Mouse (Mus musculus): ENCODE data around the gene Neurl3. TPM values are rescaled to one million over a fixed set of nuclear protein-coding genes. Genes with fewer than 3 reads are reported as not detected.

Neurl3 gene
- total RNA-seq, 2 experiments from 2014 or later = 3.2 to 6.1 TPM

GRCm38 (mm10) chr1:36299126-36299525 lies 24.6 kb upstream of the Neurl3 start:
- intact Hi-C loops (cut with DNase I) = no loop called here

DNA sequence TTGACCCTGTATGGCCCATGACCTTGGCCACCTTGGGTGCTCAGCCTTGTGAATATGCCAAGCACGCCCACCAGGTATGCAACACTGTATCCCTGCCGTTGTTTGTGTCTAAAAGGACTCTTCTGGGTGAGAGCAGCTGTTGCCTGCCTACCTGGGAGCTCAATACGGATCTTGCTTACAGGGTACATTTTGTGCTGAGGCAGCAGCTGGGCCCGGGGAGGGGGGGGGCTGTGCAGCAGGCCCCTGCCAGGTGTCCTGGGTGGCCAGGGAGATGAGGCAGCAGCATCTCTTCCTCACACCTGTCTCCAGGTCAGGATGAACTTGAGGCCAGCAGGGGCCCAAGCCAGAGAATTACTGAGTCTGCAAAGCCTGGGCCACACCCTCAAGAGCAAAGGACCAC lies 23.6 kb upstream of the Neurl3 start:
- DNase-seq = no peak
- intact Hi-C loops (cut with DNase I) = no loop called here

More at GRCm38 (mm10) chr1:36299126-36299525, 24.6 kb upstream of the Neurl3 start:
- DNase-seq = no peak

- DNase-seq = no peak
- intact Hi-C loops (cut with DNase I) = no loop called here
These were observed 22.1 kb upstream of the Neurl3 start for GRCm38 (mm10) chr1:36296466-36297149.

- DNase-seq = no peak
- intact Hi-C loops (cut with DNase I) = no loop called here
These were observed 19.9 kb upstream of the Neurl3 start for GRCm38 (mm10) chr1:36294402-36294801.

GRCm38 (mm10) chr1:36293470-36293869 lies 19.0 kb upstream of the Neurl3 start:
- intact Hi-C loops (cut with DNase I) = no loop called here

GRCm38 (mm10) chr1:36281849-36282248 lies 7.4 kb upstream of the Neurl3 start:
- intact Hi-C loops (cut with DNase I) = loop anchor here (10.0 kb wide), 1 partner anchor 557 kb away; no protein-coding TSS in a partner anchor
- DNase-seq = no peak

More at GRCm38 (mm10) chr1:36293470-36293869, 19.0 kb upstream of the Neurl3 start:
- DNase-seq = no peak

DNA sequence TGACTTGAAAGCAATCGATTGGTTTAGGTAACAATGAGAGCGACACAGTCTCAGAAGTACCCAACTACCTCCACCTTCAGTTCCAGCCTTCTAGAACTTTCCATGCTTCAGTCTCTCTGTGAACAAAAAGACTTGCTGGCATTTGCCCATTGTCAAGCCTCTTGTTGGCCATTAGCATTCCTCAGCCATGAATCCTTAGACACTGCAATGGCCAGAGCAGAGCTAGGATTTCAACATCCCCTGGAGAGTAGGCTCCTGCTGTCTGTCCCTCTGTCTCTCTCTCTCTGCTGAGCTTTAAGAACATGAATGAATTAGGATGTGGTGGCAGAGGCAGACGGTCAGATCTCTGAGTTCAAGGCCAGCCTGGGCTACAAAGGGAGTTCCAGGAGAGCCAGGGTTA lies 6.5 kb upstream of the Neurl3 start:
- intact Hi-C loops (cut with DNase I) = loop anchor here (10.0 kb wide), 1 partner anchor 556 kb away; no protein-coding TSS in a partner anchor
- no peak for DNase-seq

GRCm38 (mm10) chr1:36279202-36279601 lies 4.7 kb upstream of the Neurl3 start:
- peak; percentile 87 to 92 for DNase-seq
- intact Hi-C loops (cut with DNase I) = loop anchor here (2.0 to 10.0 kb wide), 2 partner anchors 134 to 214 kb away; partner anchors contain the start of gene Hs6st1

GRCm38 (mm10) chr1:36277267-36278060 lies 3.0 kb upstream of the Neurl3 start:
- intact Hi-C loops (cut with DNase I) = loop anchor here (1.0 to 10.0 kb wide), 3 partner anchors 22 to 213 kb away; partner anchors contain the start of gene Hs6st1
- DNase-seq = peak; percentile 85 to 93

- DNase-seq = no peak
- intact Hi-C loops (cut with DNase I) = loop anchor here (10.0 kb wide), 1 partner anchor 211 kb away; the partner anchor contains the start of gene Hs6st1
These were observed 1.3 kb upstream of the Neurl3 start for GRCm38 (mm10) chr1:36275635-36276389.

DNA sequence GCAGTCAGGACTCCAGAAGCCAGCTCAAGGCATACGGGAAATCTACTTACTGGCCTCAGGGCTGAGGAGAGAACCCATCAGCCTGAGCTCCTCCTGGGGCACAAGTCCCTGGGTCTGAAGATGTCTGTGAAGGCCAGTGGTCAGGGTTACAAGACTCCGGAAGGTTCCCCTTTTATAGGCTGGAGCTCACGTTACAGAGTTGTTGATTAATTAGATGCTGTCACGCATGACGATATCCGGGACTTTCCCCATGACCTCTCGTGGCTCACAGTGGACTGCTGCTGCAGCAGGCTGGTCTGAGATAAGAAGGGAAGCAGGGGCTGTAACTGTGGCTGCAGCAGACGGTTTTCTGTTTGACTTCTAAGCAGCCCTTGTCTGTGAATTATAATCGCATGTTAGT lies 1.2 kb downstream of the Neurl3 start:
- DNase-seq = peak; percentile 57 to 70
- intact Hi-C loops (cut with DNase I) = loop anchor here (10.0 kb wide), 1 partner anchor 208 kb away; the partner anchor contains the start of gene Hs6st1

DNA sequence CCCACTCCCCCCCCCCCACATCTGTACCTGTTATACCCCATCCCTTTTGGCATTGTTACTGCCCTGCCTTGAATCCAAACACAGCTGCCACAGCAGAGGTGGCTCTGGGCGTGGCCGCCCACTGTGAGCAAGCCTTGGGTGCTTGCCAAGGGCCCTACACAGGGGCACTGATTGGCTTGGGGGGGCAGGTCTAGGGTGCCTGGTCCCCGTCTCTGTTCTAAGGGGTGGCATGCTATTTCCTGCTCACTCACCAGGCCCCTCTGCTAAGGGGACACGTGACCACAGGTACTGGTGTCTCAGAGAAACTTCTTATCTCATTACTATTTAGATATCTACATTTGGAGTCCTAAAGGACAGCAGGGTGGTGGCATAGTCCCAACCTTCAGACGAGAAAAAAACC lies 1.9 kb downstream of the Neurl3 start:
- intact Hi-C loops (cut with DNase I) = loop anchor here (10.0 kb wide), 1 partner anchor 208 kb away; the partner anchor contains the start of gene Hs6st1
- peak in 1 of 2 experiments; percentile 48 for DNase-seq

DNA sequence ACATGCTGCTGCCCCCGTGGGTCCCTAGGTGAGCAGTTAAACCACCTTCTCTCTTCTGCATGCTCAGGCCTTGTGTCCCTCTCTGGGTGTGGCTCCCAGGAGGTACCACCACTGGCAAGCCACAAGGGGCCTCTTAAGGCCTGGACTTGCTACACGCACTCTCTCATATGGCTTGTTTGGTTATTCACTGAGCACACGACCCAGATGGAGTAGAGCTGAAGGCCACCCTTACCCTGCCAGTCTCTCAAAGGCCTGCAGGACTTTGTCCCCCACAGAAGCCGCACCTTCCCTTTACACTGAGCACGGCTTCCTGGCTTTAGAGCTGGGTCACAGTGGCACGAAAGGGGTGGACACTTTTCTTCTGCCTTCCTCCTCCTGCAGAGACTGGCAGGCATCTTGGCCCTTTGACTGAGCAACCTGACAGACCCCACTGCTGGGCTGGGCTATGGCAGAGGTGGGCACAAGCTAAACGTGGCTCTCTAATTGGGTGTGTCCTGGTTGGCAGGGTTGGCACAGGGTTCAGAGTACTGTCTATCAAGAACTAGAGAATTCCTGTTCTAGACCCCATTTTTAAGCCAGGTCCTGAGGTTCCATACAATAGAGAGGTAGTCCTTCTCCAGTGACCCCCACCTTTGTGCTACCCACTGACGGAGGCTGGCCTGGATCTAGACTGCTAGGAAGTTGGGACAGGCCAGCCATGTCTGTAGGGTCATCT lies 2.8 kb downstream of the Neurl3 start:
- intact Hi-C loops (cut with DNase I) = loop anchor here (10.0 kb wide), 1 partner anchor 207 kb away; the partner anchor contains the start of gene Hs6st1
- no peak for DNase-seq

DNA sequence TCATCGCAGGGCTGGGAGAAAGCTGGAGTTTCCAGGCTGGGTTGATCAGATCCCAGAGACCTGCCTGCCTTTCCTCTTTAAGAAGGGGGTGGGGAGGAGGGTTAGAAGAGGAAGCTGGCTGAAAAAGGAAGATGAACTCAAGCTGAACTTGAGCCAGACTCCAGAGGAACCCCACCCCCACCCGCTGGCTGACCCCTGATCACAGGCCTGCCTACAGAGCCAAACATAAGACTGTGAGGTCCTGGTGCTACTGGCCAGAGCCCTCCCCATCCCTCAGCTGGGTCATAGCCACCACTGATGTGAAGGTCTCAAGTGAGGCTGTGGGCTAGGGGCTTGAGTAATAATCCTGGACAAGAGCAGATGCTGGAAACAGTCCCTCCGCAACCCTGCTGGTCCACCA lies 3.8 kb downstream of the Neurl3 start:
- peak; percentile 50 to 62 for DNase-seq
- intact Hi-C loops (cut with DNase I) = loop anchor here (10.0 kb wide), 1 partner anchor 206 kb away; the partner anchor contains the start of gene Hs6st1

GRCm38 (mm10) chr1:36269121-36269795 lies 5.2 kb downstream of the Neurl3 start:
- DNase-seq = no peak
- intact Hi-C loops (cut with DNase I) = no loop called here

- no peak for DNase-seq
- intact Hi-C loops (cut with DNase I) = no loop called here
These were observed 6.9 kb downstream of the Neurl3 start for GRCm38 (mm10) chr1:36267595-36267994.

DNA sequence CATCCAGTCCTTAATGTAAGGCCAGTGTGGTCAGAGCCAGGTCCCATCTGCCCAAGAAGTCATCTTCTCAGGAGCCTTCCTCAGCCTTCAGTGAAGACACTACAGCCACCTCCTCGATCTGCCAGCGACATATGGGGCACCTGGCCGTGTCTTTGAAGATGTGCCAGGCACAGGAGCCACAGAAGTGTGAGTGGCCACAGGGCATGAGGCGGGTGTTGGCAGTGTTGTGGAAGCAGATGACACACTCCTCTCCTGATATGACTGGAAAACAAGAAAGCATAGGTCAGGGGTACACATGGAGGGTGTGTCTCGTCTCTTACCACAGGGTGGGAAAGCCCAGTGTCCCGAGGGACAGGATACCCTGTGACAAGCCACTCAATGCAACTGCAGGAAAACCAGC lies 8.2 kb downstream of the Neurl3 start:
- no peak for DNase-seq
- intact Hi-C loops (cut with DNase I) = no loop called here

DNA sequence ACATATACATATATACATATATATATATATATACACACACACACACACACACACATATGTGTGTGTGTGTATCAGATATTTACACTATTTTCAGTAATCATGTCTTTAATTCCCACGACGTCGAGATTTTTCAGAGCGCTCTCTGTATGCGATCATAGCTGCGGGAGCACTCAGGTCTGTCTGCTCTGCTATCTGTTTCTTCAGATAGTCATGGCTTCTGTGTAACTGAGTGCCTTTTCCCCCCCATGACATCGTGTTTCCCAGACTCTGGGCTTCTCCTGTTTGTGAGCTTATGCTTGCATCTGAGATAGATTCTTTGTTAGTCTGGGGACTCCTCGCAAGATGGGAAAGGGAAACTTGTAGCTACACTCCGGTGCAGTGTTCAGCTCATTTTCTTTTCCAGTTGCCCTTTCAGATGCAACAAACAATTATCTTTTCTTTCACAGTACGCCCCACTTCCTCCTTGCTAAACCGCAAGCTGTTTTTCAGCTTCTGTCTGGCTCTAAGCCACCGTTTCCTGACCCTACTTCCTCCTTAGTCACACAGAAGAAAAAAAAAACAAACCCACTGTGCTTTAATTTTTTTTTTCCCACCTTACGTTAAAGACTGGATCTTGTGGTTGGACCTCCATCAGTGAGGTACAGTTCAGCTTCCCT lies 10.5 kb downstream of the Neurl3 start:
- intact Hi-C loops (cut with DNase I) = no loop called here
- peak; percentile 81 to 82 for DNase-seq

All from heart, postnatal 10 days (tissue).